Mouse (Mus musculus) midbrain, postnatal 0 days (tissue): ENCODE measurements around the gene Cdc37l1. TPM values are rescaled to one million over a fixed set of nuclear protein-coding genes. Genes with fewer than 3 reads are reported as not detected.
A peak's percentile ranks its signal among the peaks of the same experiment; 100 is the strongest.
"Not testable (repeated sequence)": the region's sequence is repeated elsewhere in the genome, so short reads cannot be mapped to it uniquely, and the experiment has no call there.

ENCODE experiments used
- ATAC-seq: fragments of 200-750 bp; cut with Nextera tagmentation; 2 replicates; pipeline ENCODE4 v1.8.0; 2017; ENCODE audit warnings: moderate number of reproducible peaks, mild to moderate bottlenecking, moderate TSS enrichment, moderate library complexity; ENCODE audit not compliant: low FRiP score
- DNase-seq: peaks from one replicate; pipeline ENCODE4 v3.0.0-alpha.2; 2015; ENCODE audit warnings: low spot score
- H3K27ac ChIP-seq: fragments of 300-500 bp; sonication (generic); 2 replicates; pipeline ENCODE4 v1.5.1; 2014; ENCODE audit warnings: low read depth, mild to moderate bottlenecking, low read length, mixed read lengths
- H3K27me3 ChIP-seq: fragments of 300-500 bp; sonication (generic); 2 replicates; pipeline ENCODE4 v1.6.1; 2014; ENCODE audit warnings: low read length, control low read depth, mixed read lengths; ENCODE audit not compliant: insufficient read depth
- H3K36me3 ChIP-seq: fragments of 300-500 bp; sonication (generic); 2 replicates; pipeline ENCODE4 v1.6.1; 2014; ENCODE audit warnings: low read length, control low read depth, mixed read lengths; ENCODE audit not compliant: insufficient read depth
- H3K4me1 ChIP-seq: fragments of 300-500 bp; sonication (generic); 2 replicates; pipeline ENCODE4 v1.6.1; 2014; ENCODE audit warnings: mild to moderate bottlenecking, control low read depth, antibody characterized with exemption, low read length, mixed read lengths; ENCODE audit not compliant: insufficient read depth
- H3K4me2 ChIP-seq: fragments of 300-500 bp; sonication (generic); 2 replicates; pipeline ENCODE4 v1.6.1; 2014; ENCODE audit warnings: low read depth, mild to moderate bottlenecking, low read length, mixed read lengths; ENCODE audit not compliant: poor library complexity, severe bottlenecking
- H3K4me3 ChIP-seq: fragments of 300-500 bp; sonication (generic); 2 replicates; pipeline ENCODE4 v1.5.1; 2014; ENCODE audit warnings: low read depth, mild to moderate bottlenecking, low read length, moderate library complexity
- H3K9ac ChIP-seq: fragments of 300-500 bp; sonication (generic); replicated peaks from 2 replicates; pipeline ENCODE4 v1.6.1; 2014; ENCODE audit warnings: mild to moderate bottlenecking, low read length, moderate library complexity, mixed read lengths; ENCODE audit not compliant: poor library complexity, severe bottlenecking
- H3K9me3 ChIP-seq: fragments of 300-500 bp; sonication (generic); 2 replicates; pipeline ENCODE4 v1.6.1; 2016; ENCODE audit warnings: low read length, control low read depth
- CTCF ChIP-seq: IDR thresholded peaks from 2 replicates; pipeline ENCODE4 v1.5.1; 2016; ENCODE audit warnings: antibody characterized with exemption, mild to moderate bottlenecking
- whole genome bisulfite sequencing: fragments of 180-500 bp; shearing (Covaris S2); extraction: QIAGEN DNeasy Blood & Tissue Kit; methylation state at CpG from one replicate; pipeline ENCODE4 v1.1.7; 2014; 5-methylcytosine and 5-hydroxymethylcytosine counted together
- polyA plus RNA-seq: library from polyadenylated mRNA; unstranded; fragments of >200 nt; fragmentation: Nextera tagmentation; extraction: Ambion mirVana; gene quantifications from 2 replicates; pipeline ENCODE4 v1.2.1, GENCODE M21; 2015
- total RNA-seq: library from RNA; depleted of rRNA; stranded (reverse); fragments of >200 nt; gene quantifications from 2 replicates; pipeline ENCODE4 v1.2.3, GENCODE M21; 2014

The Cdc37l1 gene
- total and polyA plus RNA-seq, 2 experiments from 2014 or later, result 34.2 to 52.2 TPM

DNA sequence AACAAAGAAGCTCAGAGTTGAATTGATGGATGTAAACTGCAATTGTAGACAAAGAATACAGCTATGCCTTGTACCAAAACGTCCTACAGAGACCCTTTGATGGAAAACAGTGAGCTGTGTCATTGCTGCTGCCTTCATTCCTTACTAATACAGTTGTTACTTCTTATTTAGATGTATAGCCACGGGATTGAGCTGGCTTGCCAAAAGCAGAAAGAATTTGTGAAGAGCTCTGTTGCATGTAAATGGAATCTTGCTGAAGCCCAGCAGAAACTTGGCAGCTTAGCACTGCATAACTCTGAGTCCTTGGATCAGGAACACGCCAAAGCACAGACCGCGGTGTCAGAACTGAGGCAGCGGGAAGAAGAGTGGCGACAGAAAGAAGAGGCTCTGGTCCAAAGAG, 4.7 kb downstream of the Cdc37l1 start:
- H3K27ac ChIP-seq, result peak overlapping the region; percentile 2; the same call in 1 of the 2 replicates

DNA sequence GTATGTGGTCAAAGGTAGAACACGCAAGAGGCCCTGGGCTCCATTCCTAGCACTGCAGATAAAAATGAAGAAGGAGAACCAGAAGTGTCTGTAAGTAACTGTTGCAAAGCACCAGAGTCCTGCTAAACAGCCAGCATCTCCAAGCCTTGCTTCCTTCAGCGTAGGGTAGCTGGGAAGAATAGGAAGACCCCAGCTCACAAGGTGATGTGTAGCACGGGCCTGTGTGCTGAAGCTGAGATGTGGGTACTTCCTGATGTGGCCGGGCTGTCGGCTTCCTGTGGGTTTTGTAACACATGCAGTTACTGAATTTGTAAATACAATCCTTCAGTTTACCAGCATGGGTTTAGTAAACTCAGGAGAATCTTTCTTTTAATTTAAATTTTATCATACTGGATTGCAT, 5.2 kb downstream of the Cdc37l1 start:
- Histone ChIP-seq H3K36me3 (peaks cover 13% of the 10 kb centered on the region; the same call in 1 of the 2 replicates), H3K9ac (no peak overlapping the region), H3K4me3 (no peak overlapping the region), H3K27me3 (no peaks in the 10 kb centered on the region), H3K4me1 (no peaks in the 10 kb centered on the region), H3K4me2 (no peak overlapping the region), H3K9me3 (no peaks in the 10 kb centered on the region), H3K27ac (no peak overlapping the region; the same call in 1 of the 2 replicates)
- ATAC-seq (no peak), DNase-seq (no peak)
- TF ChIP-seq CTCF, result no peak
- WGBS, result 81% methylated on average over 5 of the region's 5 CpGs

More for the DNA sequence above, 4.7 kb downstream of the Cdc37l1 start:
- H3K4me3 ChIP-seq, result no peak overlapping the region
- H3K36me3 ChIP-seq, result peaks cover 9% of the 10 kb centered on the region; the same call in 1 of the 2 replicates
- no peak for TF ChIP-seq CTCF
- no peak overlapping the region for H3K4me2 ChIP-seq
- no peaks in the 10 kb centered on the region for H3K9me3 ChIP-seq
- WGBS, result 57% methylated on average over 7 of the region's 7 CpGs
- H3K27me3 ChIP-seq, result no peaks in the 10 kb centered on the region
- ATAC-seq (peak; percentile 53; the same call in 1 of the 2 replicates), DNase-seq (peak; percentile 80)
- H3K4me1 ChIP-seq, result no peaks in the 10 kb centered on the region
- no peak overlapping the region for H3K9ac ChIP-seq

DNA sequence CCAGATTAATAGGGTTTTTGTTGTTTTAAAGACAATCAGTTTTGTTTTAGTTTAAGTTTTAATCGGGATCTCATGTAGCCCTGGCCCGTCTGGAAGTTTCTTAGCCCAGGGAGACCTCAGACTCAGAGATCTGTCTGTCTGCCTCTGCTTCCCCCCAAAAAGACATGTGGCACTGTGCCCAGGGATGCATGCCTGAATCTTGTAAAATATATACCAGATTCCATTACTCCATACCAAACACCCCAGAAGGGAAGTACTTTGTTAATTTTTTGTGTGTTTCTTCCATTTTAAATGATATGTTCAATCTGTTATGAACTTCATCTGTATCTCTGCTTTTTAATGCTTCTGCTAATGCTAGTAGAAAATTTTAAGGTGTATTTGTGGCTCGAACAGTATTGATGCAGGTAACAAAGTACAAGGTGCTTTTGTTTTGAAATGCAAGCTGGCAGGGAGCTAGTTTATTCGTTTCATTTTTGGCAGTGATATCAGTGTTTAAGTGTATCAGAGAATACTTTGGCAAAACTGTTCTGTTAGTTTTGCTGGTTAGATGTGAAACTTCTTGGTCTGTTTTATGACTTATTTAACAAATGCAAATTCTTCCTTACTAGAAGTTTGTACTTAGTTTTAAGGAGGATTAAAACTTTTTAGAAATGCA, 8.0 kb downstream of the Cdc37l1 start:
- H3K27ac ChIP-seq, result no peak overlapping the region
- H3K36me3 ChIP-seq, result peaks cover 19% of the 10 kb centered on the region; the same call in 1 of the 2 replicates
- H3K4me3 ChIP-seq, result no peak overlapping the region
- no peak for TF ChIP-seq CTCF
- H3K9ac ChIP-seq, result no peak overlapping the region
- no peak for ATAC-seq
- no peak for DNase-seq
- no peaks in the 10 kb centered on the region for H3K27me3 ChIP-seq
- no peaks in the 10 kb centered on the region for H3K4me1 ChIP-seq
- 88% methylated on average over 4 of the region's 4 CpGs for WGBS
- no peak overlapping the region for H3K4me2 ChIP-seq
- H3K9me3 ChIP-seq, result no peaks in the 10 kb centered on the region

DNA sequence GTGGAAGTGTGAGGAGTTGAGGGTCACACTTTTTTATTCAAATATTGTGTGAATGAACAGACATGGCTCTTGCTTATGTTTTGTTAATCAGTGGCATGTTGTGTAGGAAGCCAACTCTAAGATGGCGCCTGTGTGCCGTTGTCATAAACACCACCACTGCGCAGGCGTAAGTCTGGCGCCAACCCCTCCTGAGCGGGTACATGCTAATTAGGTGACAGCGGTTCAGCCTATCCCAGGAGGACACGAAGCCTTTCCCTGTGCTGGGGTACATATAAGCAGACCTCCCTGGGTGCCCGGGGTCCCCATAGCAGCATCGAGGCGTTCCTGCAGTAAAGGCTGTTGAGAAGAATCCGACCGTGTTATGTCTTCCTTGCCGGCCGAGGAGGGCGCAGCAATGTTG, 10.2 kb downstream of the Cdc37l1 start:
- H3K4me3 ChIP-seq, H3K27me3 ChIP-seq, H3K27ac ChIP-seq, H3K9me3 ChIP-seq, H3K4me2 ChIP-seq, H3K4me1 ChIP-seq, ATAC-seq, H3K9ac ChIP-seq, DNase-seq: not testable (repeated sequence)
- 97% methylated on average over 16 of the region's 16 CpGs for WGBS
- peaks cover 18% of the 10 kb centered on the region; the same call in 1 of the 2 replicates for H3K36me3 ChIP-seq

DNA sequence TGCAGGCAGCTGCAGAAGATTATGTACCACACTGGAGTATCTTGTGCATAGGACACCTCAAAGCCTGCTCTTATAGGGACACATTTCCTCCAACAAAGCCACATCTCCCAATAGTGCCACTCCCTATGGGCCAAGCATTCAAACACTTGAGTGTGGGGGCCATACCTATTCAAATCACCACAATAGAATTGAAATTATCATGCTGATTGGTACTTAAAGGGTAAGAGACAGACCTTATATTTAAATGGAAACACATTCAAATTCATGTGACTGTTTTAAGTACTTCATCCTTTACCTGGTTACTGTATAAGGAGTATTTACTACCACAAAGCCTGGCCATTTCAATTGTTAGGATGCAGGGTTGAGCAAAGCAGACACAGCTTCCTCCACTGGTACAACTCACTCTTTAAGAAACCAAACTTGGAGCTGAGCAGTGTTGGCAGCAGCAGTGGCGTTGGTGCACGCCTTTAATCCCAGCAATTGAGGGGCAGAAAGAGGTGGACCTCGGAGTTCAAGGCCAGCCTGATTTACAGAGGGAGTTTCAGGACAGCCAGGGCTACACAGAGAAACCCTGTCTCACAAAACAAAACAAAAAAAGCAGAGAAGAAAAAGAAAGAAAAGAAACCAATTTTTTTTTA, 18.0 kb downstream of the Cdc37l1 start:
- no peaks in the 10 kb centered on the region for H3K9me3 ChIP-seq
- no peak for TF ChIP-seq CTCF
- H3K27ac ChIP-seq, result no peak overlapping the region
- H3K36me3 ChIP-seq, result peaks cover 17% of the 10 kb centered on the region
- no peaks in the 10 kb centered on the region for H3K27me3 ChIP-seq
- no peak for DNase-seq
- no peak overlapping the region for H3K4me2 ChIP-seq
- ATAC-seq, result no peak
- 79% methylated on average over 3 of the region's 3 CpGs for WGBS
- H3K4me1 ChIP-seq, result no peaks in the 10 kb centered on the region
- H3K4me3 ChIP-seq, result no peak overlapping the region
- no peak overlapping the region for H3K9ac ChIP-seq

DNA sequence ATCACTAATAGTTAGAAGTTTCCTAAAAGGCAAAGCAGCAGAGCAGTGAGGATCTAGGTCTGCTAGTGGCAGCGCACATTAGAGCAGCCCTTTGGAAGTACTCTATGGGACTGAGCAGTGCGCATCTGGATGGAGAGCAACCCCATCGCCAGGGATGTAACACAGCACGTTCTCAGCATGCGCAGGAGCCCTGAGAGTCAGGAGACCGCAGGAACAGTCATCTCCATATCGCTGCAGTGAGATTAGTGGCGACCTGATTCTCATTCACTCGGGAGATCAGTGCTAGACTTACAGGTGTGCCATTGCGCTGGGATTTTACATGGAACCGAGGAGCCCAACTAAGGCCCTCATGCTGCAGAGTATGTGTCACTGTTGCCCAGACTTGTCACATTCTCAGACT, 18.9 kb downstream of the Cdc37l1 start:
- DNase-seq (no peak), ATAC-seq (no peak)
- no peaks in the 10 kb centered on the region for H3K27me3 ChIP-seq
- H3K4me3 ChIP-seq, result no peak overlapping the region
- WGBS, result 92% methylated on average over 11 of the region's 11 CpGs
- no peaks in the 10 kb centered on the region for H3K4me1 ChIP-seq
- no peak for TF ChIP-seq CTCF
- peaks cover 19% of the 10 kb centered on the region for H3K36me3 ChIP-seq
- no peaks in the 10 kb centered on the region for H3K9me3 ChIP-seq
- no peak overlapping the region for H3K9ac ChIP-seq
- H3K4me2 ChIP-seq, result no peak overlapping the region
- no peak overlapping the region for H3K27ac ChIP-seq
